Mouse (Mus musculus) left cerebral cortex, postnatal 36 days (tissue): Measurements from ENCODE around the gene Prss44. TPM values are rescaled to one million over a fixed set of nuclear protein-coding genes. Genes with fewer than 3 reads are reported as not detected.

Source experiments
- total RNA-seq, 2 experiments: library from RNA; stranded (reverse); gene quantifications; 2 replicates each; pipeline ENCODE4 v1.2.3; 2021

The Prss44 gene
- total RNA-seq, 2 experiments from 2014 or later = not detected

Other genes with a start within 250 kb of the Prss44 start
- 1 to 10 TPM; 2.2 TPM for gene Nradd, start 189.5 kb upstream of the Prss44 start, total RNA-seq
- 10 to 100 TPM in 1 of 2 experiments, 1 to 10 TPM in 1; 7.8 to 13.5 TPM for gene Nbeal2, start 159.8 kb upstream of the Prss44 start, total RNA-seq
- gene Ccdc12, start 157.5 kb upstream of the Prss44 start, total RNA-seq = 10 to 100 TPM; 56.1 to 60.8 TPM
- under 1 TPM in 1 of 2 experiments, not detected in 1; 0.59 TPM for gene Myl3, start 72.1 kb upstream of the Prss44 start, total RNA-seq
- gene Pth1r, start 66.8 kb upstream of the Prss44 start, total RNA-seq = 1 to 10 TPM; 4.6 to 7.1 TPM
- gene Prss42, start 15.8 kb upstream of the Prss44 start, total RNA-seq = not detected
- under 1 TPM in 1 of 2 experiments, not detected in 1; 0.12 TPM for gene Prss43, start 12.7 kb downstream of the Prss44 start, total RNA-seq
- gene Prss45, start 20.6 kb downstream of the Prss44 start, total RNA-seq = under 1 TPM; 0.52 to 0.66 TPM
- not detected for gene Prss46, start 30.5 kb downstream of the Prss44 start, total RNA-seq
- under 1 TPM; 0.48 to 0.72 TPM for gene Prss50, start 44.0 kb downstream of the Prss44 start, total RNA-seq
- 10 to 100 TPM in 1 of 2 experiments, 1 to 10 TPM in 1; 6.9 to 13.7 TPM for gene Als2cl, start 65.9 kb downstream of the Prss44 start, total RNA-seq
- 1 to 10 TPM; 2.8 to 3.7 TPM for gene Tmie, start 66.1 kb downstream of the Prss44 start, total RNA-seq
- not detected for gene Fam240a, start 102.9 kb downstream of the Prss44 start, total RNA-seq
- gene Tdgf1, start 132.2 kb downstream of the Prss44 start, total RNA-seq = under 1 TPM; 0.15 to 0.48 TPM
- gene Lrrc2, start 137.6 kb downstream of the Prss44 start, total RNA-seq = under 1 TPM; 0.32 to 0.93 TPM
- gene Rtp3, start 176.6 kb downstream of the Prss44 start, total RNA-seq = under 1 TPM in 1 of 2 experiments, not detected in 1; 0.64 TPM
- under 1 TPM in 1 of 2 experiments, not detected in 1; 0.94 TPM for gene Ltf, start 205.3 kb downstream of the Prss44 start, total RNA-seq
- gene Ccrl2, start 243.5 kb downstream of the Prss44 start, total RNA-seq = under 1 TPM; 0.49 to 0.84 TPM